8 mouse cellular contexts compared by ENCODE assay signal in genomic region chr11:69364376-69364775, GRCm38 (mm10). TPM values are rescaled to one million over a fixed set of nuclear protein-coding genes. Genes with fewer than 3 reads are reported as not detected.
DNase-seq lines count a peak whose midpoint lies in the region; ATAC-seq and TF ChIP-seq lines count a peak whose summit lies in the region.

No protein-coding gene starts in this region.

- no peak overlapping the region for H3K9ac ChIP-seq in heart, postnatal 0 days (replicated peaks; ENCODE audit: low read depth, low read length)
- peak overlapping the region; percentile 30; the same call in 1 of the 2 replicates for H3K9ac ChIP-seq in forebrain, embryonic 16.5 days (replicated peaks; ENCODE audit: low read depth, low read length)
- H3K9ac ChIP-seq in neural tube, embryonic 13.5 days, result peak overlapping the region; percentile 79

- no peaks in the 10 kb centered on the region for H3K27me3 ChIP-seq in heart, postnatal 0 days (ENCODE audit: control insufficient read depth, insufficient read depth, low read length)
- no peaks in the 10 kb centered on the region for H3K27me3 ChIP-seq in forebrain, embryonic 16.5 days (replicated peaks; ENCODE audit: control insufficient read depth, insufficient read depth, low read length)
- H3K27me3 ChIP-seq in neural tube, embryonic 13.5 days, result no peaks in the 10 kb centered on the region

- H3K4me2 ChIP-seq in heart, postnatal 0 days (ENCODE audit: low read depth, low read length), result peak overlapping the region; percentile 24; the same call in 1 of the 2 replicates
- H3K4me2 ChIP-seq in forebrain, embryonic 16.5 days (ENCODE audit: low read length), result peak overlapping the region; percentile 98
- peak overlapping the region; percentile 97 for H3K4me2 ChIP-seq in neural tube, embryonic 13.5 days

- TF ChIP-seq CTCF in heart, postnatal 0 days (IDR thresholded peaks at IDR 0.05; ENCODE audit: low read depth), result no peak

- no peak for DNase-seq in heart, postnatal 0 days (ENCODE audit: low spot score)
- no peak for DNase-seq in heart, postnatal 10 days
- peak; percentile 58 to 78 for DNase-seq in kidney, postnatal 25 days
- DNase-seq in right cerebral cortex, postnatal 25 days, result no peak
- no peak for DNase-seq in adrenal gland, adult 2 months
- DNase-seq in gastrocnemius, adult 18-20 months (ENCODE audit: low spot score), result no peak

- no peak for TF ChIP-seq EP300 in heart, postnatal 0 days (IDR thresholded peaks at IDR 0.05; ENCODE audit: low read depth)

- H3K36me3 ChIP-seq in heart, postnatal 0 days (replicated peaks; ENCODE audit: control insufficient read depth, insufficient read depth, low read length), result peaks cover 34% of the 10 kb centered on the region
- H3K36me3 ChIP-seq in forebrain, embryonic 16.5 days (ENCODE audit: control insufficient read depth, insufficient read depth), result peaks cover 36% of the 10 kb centered on the region
- H3K36me3 ChIP-seq in neural tube, embryonic 13.5 days, result peaks cover 51% of the 10 kb centered on the region

- peak overlapping the region; percentile 49 for H3K27ac ChIP-seq in heart, postnatal 0 days (ENCODE audit: low read depth)
- peak overlapping the region; percentile 100 for H3K27ac ChIP-seq in forebrain, embryonic 16.5 days (ENCODE audit: low read length)
- H3K27ac ChIP-seq in neural tube, embryonic 13.5 days (replicated peaks), result peak overlapping the region; percentile 100

- intact Hi-C loops in heart, postnatal 10 days (cut with DNase I), result loop anchor here (2.0 kb wide), 1 partner anchor 42 kb away; the partner anchor contains the start of genes Cntrob and Trappc1

- H3K4me3 ChIP-seq in heart, postnatal 0 days (ENCODE audit: low read depth, low read length), result no peak overlapping the region
- H3K4me3 ChIP-seq in forebrain, embryonic 16.5 days (replicated peaks; ENCODE audit: low read length), result no peak overlapping the region
- H3K4me3 ChIP-seq in neural tube, embryonic 13.5 days, result peak overlapping the region; percentile 93

- ATAC-seq in heart, postnatal 0 days (ENCODE audit: insufficient read depth, low read depth), result no peak
- ATAC-seq in forebrain, embryonic 16.5 days, result no peak
- no peak for ATAC-seq in neural tube, embryonic 13.5 days (ENCODE audit: low read depth)

- 51% methylated on average over 8 of the region's 8 CpGs for WGBS in heart, postnatal 0 days
- WGBS in forebrain, embryonic 16.5 days, result 41% methylated on average over 8 of the region's 8 CpGs
- WGBS in neural tube, embryonic 13.5 days, result 57% methylated on average over 8 of the region's 8 CpGs

- H3K4me1 ChIP-seq in heart, postnatal 0 days (ENCODE audit: control insufficient read depth, insufficient read depth), result peaks cover 41% of the 10 kb centered on the region
- H3K4me1 ChIP-seq in forebrain, embryonic 16.5 days (replicated peaks; ENCODE audit: control insufficient read depth, insufficient read depth, low read length), result peaks cover 30% of the 10 kb centered on the region
- H3K4me1 ChIP-seq in neural tube, embryonic 13.5 days (replicated peaks), result peaks cover 44% of the 10 kb centered on the region

- no peaks in the 10 kb centered on the region for H3K9me3 ChIP-seq in heart, postnatal 0 days (replicated peaks; ENCODE audit: control insufficient read depth, low read length)
- H3K9me3 ChIP-seq in forebrain, embryonic 16.5 days (ENCODE audit: control insufficient read depth, low read length), result no peaks in the 10 kb centered on the region
- no peaks in the 10 kb centered on the region for H3K9me3 ChIP-seq in neural tube, embryonic 13.5 days

RNA-seq across cellular contexts. Expression of gene Chd3, which starts 4.8 kb away (rescaled TPM):
- total RNA-seq in heart, postnatal 0 days (2014; rRNA removed; ENCODE audit: low replicate concordance), result 23.6 and 23.8 TPM in 2 replicates
- 10.3 and 12.4 TPM in 2 replicates for polyA plus RNA-seq in heart, postnatal 0 days (2015; fragmentation: Nextera tagmentation; extraction: Ambion mirVana)
- 10 to 100 TPM; 62.0 to 66.7 TPM for total RNA-seq in heart, postnatal 10 days (2021)
- 132 and 146 TPM in 2 replicates for polyA plus RNA-seq in forebrain, embryonic 16.5 days (2015; fragmentation: Nextera tagmentation; extraction: Ambion mirVana)
- polyA plus RNA-seq in neural tube, embryonic 13.5 days (2015; fragmentation: Nextera tagmentation; extraction: Ambion mirVana), result 82.3 and 84.6 TPM in 2 replicates
- 10 to 100 TPM; 71.0 to 92.8 TPM for total RNA-seq in adrenal gland, adult 2 months (2021)
- polyA plus RNA-seq in adrenal gland, adult 2 months (2012; rRNA removed), result 83.4 and 107 TPM in 2 replicates
- 1 to 10 TPM; 5.7 to 7.9 TPM for total RNA-seq in gastrocnemius, adult 18-20 months (2021)

RNA-seq across cellular contexts. Expression of gene Rnf227, which starts 24.1 kb away (rescaled TPM):
- total RNA-seq in heart, postnatal 0 days (2014; rRNA removed; ENCODE audit: low replicate concordance), result 1.5 and 10.2 TPM in 2 replicates
- polyA plus RNA-seq in heart, postnatal 0 days (2015; fragmentation: Nextera tagmentation; extraction: Ambion mirVana), result 3.4 and 4.3 TPM in 2 replicates
- total RNA-seq in heart, postnatal 10 days (2021), result 1 to 10 TPM in 1 of 2 experiments, under 1 TPM in 1; 0.89 to 1.7 TPM
- polyA plus RNA-seq in forebrain, embryonic 16.5 days (2015; fragmentation: Nextera tagmentation; extraction: Ambion mirVana), result 109 and 144 TPM in 2 replicates
- polyA plus RNA-seq in neural tube, embryonic 13.5 days (2015; fragmentation: Nextera tagmentation; extraction: Ambion mirVana), result 131 and 136 TPM in 2 replicates
- 1 to 10 TPM; 3.3 to 6.8 TPM for total RNA-seq in adrenal gland, adult 2 months (2021)
- polyA plus RNA-seq in adrenal gland, adult 2 months (2012; rRNA removed), result 0.88 and 1.1 TPM in 2 replicates
- under 1 TPM; 0.25 to 0.43 TPM for total RNA-seq in gastrocnemius, adult 18-20 months (2021)

RNA-seq across cellular contexts. Expression of gene Naa38, which starts 30.9 kb away (rescaled TPM):
- 64.9 and 93.4 TPM in 2 replicates for total RNA-seq in heart, postnatal 0 days (2014; rRNA removed; ENCODE audit: low replicate concordance)
- 171 and 175 TPM in 2 replicates for polyA plus RNA-seq in heart, postnatal 0 days (2015; fragmentation: Nextera tagmentation; extraction: Ambion mirVana)
- total RNA-seq in heart, postnatal 10 days (2021), result 10 to 100 TPM; 94.1 to 95.0 TPM
- 79.2 and 86.1 TPM in 2 replicates for polyA plus RNA-seq in forebrain, embryonic 16.5 days (2015; fragmentation: Nextera tagmentation; extraction: Ambion mirVana)
- polyA plus RNA-seq in neural tube, embryonic 13.5 days (2015; fragmentation: Nextera tagmentation; extraction: Ambion mirVana), result 112 and 117 TPM in 2 replicates
- 100 to 1,000 TPM; 124 to 157 TPM for total RNA-seq in adrenal gland, adult 2 months (2021)
- polyA plus RNA-seq in adrenal gland, adult 2 months (2012; rRNA removed), result 175 and 193 TPM in 2 replicates
- total RNA-seq in gastrocnemius, adult 18-20 months (2021), result 10 to 100 TPM; 70.5 to 72.1 TPM

RNA-seq across cellular contexts. Expression of gene Cyb5d1, which starts 31.1 kb away (rescaled TPM):
- 14.2 and 17.6 TPM in 2 replicates for total RNA-seq in heart, postnatal 0 days (2014; rRNA removed; ENCODE audit: low replicate concordance)
- polyA plus RNA-seq in heart, postnatal 0 days (2015; fragmentation: Nextera tagmentation; extraction: Ambion mirVana), result 16.7 and 18.6 TPM in 2 replicates
- total RNA-seq in heart, postnatal 10 days (2021), result 10 to 100 TPM; 27.5 to 30.2 TPM
- polyA plus RNA-seq in forebrain, embryonic 16.5 days (2015; fragmentation: Nextera tagmentation; extraction: Ambion mirVana), result 42.5 and 44.2 TPM in 2 replicates
- polyA plus RNA-seq in neural tube, embryonic 13.5 days (2015; fragmentation: Nextera tagmentation; extraction: Ambion mirVana), result 36.2 and 39.2 TPM in 2 replicates
- total RNA-seq in adrenal gland, adult 2 months (2021), result 10 to 100 TPM; 44.2 to 59.7 TPM
- polyA plus RNA-seq in adrenal gland, adult 2 months (2012; rRNA removed), result 10.7 and 11.8 TPM in 2 replicates
- total RNA-seq in gastrocnemius, adult 18-20 months (2021), result 10 to 100 TPM; 29.3 to 33.0 TPM

RNA-seq across cellular contexts. Expression of gene Tmem88, which starts 33.7 kb away (rescaled TPM):
- 32.4 and 33.0 TPM in 2 replicates for total RNA-seq in heart, postnatal 0 days (2014; rRNA removed; ENCODE audit: low replicate concordance)
- polyA plus RNA-seq in heart, postnatal 0 days (2015; fragmentation: Nextera tagmentation; extraction: Ambion mirVana), result 59.7 and 62.5 TPM in 2 replicates
- total RNA-seq in heart, postnatal 10 days (2021), result 10 to 100 TPM; 53.3 to 54.0 TPM
- 5.9 and 6.2 TPM in 2 replicates for polyA plus RNA-seq in forebrain, embryonic 16.5 days (2015; fragmentation: Nextera tagmentation; extraction: Ambion mirVana)
- polyA plus RNA-seq in neural tube, embryonic 13.5 days (2015; fragmentation: Nextera tagmentation; extraction: Ambion mirVana), result 7.8 and 8.4 TPM in 2 replicates
- total RNA-seq in adrenal gland, adult 2 months (2021), result 10 to 100 TPM; 10.8 to 16.0 TPM
- polyA plus RNA-seq in adrenal gland, adult 2 months (2012; rRNA removed), result 86.3 and 94.7 TPM in 2 replicates
- 1 to 10 TPM; 2.6 to 4.1 TPM for total RNA-seq in gastrocnemius, adult 18-20 months (2021)

Comparison
In these comparisons a context has a peak if more than half of its experiments do, and no peak if none do; other contexts are left out.
1. DNase-seq: peak in kidney, postnatal 25 days (2 of 2); none in heart, postnatal 0 days (single experiment), heart, postnatal 10 days (0 of 2), right cerebral cortex, postnatal 25 days (single experiment), adrenal gland, adult 2 months (single experiment) and gastrocnemius, adult 18-20 months (single experiment).
2. H3K27ac ChIP-seq: peak in every context shown above with its lines; median percentile 100 in forebrain, embryonic 16.5 days; 100 in neural tube, embryonic 13.5 days; 49 in heart, postnatal 0 days.
3. H3K4me2 ChIP-seq: peak in every context shown above with its lines; median percentile 98 in forebrain, embryonic 16.5 days; 97 in neural tube, embryonic 13.5 days; 24 in heart, postnatal 0 days.